Mouse (Mus musculus): ENCODE data around the gene Hist2h2be.
"Not testable (repeated sequence)": the region's sequence is repeated elsewhere in the genome, so short reads cannot be mapped to it uniquely, and the experiment has no call there.

Gene Hist2h2be

GRCm38 (mm10) chr3:96199731-96200130, 21.2 kb upstream of the Hist2h2be start:
- no peak for DNase-seq

GRCm38 (mm10) chr3:96207819-96208218, 13.1 kb upstream of the Hist2h2be start:
- no peak for DNase-seq

- no peak for DNase-seq
Observed at GRCm38 (mm10) chr3:96209242-96209641, 11.7 kb upstream of the Hist2h2be start.

- peak; percentile 36 to 52 for DNase-seq
Observed at GRCm38 (mm10) chr3:96219191-96219641, 1.7 kb upstream of the Hist2h2be start.

DNA sequence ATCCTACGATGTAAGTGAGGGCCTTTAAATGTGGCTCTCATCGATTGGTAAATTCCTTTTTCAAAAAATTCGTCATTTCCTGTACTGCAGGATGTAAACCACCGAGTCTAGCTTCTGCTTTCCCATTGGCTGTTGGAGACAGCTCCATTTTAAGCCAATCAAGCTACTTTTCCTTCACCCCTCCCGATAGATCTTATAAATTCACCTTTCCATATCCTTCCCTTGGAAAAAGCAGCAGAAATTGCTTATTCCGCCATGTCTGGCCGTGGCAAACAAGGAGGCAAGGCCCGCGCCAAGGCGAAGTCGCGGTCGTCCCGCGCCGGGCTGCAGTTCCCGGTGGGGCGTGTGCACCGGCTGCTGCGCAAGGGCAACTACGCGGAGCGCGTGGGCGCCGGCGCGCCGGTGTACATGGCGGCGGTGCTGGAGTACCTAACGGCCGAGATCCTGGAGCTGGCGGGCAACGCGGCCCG, 1.2 kb upstream of the Hist2h2be start, which contains the start of the genes Bola1 and Hist2h2ab:
Bola1 (minus strand) TSS at position 49 of the 470 bp plus-strand sequence.
Hist2h2ab (plus strand) TSS at position 205 of the 470 bp plus-strand sequence.
- peak; percentile 75 to 78 for DNase-seq

DNA sequence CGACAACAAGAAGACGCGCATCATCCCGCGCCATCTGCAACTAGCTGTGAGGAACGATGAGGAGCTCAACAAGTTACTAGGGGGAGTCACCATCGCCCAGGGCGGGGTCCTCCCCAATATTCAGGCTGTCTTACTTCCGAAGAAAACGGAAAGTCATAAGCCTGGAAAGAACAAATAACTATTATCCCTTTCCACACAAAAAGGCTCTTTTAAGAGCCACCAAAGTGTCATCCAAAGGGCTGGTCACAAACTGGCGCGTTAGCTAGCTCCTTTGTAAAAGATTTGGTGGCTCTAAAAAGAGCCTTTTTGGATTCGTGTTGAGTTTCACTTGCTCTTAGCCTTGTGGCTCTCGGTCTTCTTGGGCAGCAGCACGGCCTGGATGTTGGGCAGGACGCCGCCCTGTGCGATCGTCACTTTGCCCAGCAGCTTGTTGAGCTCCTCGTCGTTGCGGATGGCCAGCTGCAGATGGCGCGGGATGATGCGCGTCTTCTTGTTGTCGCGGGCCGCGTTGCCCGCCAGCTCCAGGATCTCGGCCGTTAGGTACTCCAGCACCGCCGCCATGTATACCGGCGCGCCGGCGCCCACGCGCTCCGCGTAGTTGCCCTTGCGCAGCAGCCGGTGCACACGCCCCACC, 671 bp upstream of the Hist2h2be start:
- not testable (repeated sequence) for DNase-seq

DNA sequence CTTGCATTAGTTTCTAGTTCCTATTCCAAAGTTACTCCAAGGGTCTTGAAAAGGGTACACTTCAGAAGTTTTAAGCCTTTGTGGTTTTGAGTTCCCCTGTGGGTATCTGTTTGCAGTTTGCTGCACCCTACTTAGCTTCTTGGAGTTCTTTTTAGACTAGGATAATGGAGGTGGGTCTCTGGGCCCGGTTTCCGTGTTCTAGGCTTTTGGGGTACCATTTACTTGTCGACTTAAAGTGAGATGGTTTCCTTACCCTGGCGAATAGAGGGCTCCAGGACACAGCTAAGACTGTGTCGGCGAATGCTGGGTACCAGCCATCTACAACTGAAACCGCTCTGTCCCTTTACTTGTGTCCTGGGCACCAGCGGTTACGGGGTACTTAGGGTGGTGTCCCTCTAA, 720 bp downstream of the Hist2h2be start:
- DNase-seq: peak in 1 of 2 experiments; percentile 39

- DNase-seq: peak in 1 of 2 experiments; percentile 23
Observed at GRCm38 (mm10) chr3:96222774-96223173, 1.9 kb downstream of the Hist2h2be start.

DNA sequence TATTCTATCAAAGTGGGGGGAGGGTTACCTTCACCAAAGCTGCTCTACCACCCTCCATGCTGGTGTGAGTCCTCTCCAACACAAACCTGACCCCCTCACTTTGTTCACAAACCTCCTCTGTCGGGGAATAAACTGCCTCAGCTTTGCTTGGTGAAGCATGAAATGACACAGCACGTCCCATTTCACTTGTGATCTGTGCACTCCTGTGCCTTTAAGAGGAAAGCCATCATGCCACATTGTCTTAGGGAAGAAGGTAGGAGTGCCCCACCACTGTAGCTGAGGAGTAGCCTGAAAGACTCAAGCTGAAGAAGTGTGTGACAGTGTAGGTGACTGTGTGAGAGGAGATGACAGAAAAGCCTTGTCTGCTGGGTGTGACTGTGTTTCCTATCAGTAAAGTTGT, 4.5 kb downstream of the Hist2h2be start:
- DNase-seq: no peak

DNA sequence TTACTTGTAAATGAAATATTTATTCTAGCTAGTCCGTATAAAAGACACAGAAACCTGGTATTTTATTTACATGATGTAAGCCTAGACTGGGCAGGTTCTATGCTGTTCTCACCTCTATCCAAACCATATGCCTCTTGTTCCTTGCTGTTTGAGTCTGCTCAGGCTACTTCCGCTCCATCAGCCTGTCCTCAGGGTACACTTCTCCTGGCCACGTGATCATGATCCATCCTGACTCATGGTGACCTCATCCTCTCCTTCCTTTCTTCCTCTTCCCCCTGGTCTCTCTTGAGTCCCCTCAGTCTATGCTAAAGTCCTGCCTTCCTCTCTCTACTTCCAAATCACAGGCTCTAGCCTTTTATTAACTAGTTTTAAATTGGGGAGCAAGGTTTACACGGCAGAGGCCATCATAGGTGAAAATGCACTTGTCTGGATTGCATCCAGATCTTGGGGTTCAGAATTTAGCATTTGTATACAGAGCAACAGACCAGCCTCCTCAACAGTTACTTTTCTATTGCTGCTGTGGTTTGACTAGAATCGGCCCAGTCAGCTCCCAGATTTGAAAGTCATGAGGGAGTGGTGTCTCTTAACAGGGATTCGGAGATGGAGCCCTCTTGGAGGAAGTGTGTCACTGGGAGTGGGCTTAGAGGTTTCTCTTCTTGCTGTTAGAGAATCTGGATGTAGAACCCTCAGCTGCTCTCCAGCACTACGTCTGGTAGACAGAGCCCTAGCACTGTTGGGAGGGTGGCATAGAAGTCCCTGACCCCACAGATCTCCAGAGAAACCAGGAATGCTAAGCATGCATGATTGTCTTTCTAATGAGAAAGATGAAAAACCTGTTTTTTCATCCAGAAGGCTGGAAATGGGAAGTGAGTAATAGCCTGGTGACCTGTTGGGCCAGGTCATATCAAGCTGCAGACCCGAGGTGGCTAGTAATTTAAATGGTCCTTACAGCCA, 6.1 kb downstream of the Hist2h2be start:
- DNase-seq: no peak

DNA sequence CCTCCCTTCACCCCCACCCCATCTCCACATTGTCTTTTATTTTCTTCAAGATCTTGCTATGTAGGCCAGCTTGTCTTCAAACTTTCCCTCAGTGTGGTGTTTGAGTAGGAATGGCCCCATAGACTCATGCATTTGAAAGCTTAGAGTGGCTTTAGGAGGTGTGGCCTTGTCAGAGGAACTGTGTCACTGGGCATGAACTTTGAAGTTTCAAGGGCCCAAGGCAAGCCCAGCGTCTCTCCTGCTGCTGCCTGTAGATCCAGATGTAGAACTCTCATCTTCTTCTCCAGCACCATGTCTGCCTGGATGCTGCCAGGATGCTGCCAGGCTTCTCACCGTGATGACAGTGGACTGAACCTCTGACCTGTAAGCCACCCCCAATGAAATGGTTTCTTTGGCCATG, 7.9 kb downstream of the Hist2h2be start:
- DNase-seq: no peak

DNA sequence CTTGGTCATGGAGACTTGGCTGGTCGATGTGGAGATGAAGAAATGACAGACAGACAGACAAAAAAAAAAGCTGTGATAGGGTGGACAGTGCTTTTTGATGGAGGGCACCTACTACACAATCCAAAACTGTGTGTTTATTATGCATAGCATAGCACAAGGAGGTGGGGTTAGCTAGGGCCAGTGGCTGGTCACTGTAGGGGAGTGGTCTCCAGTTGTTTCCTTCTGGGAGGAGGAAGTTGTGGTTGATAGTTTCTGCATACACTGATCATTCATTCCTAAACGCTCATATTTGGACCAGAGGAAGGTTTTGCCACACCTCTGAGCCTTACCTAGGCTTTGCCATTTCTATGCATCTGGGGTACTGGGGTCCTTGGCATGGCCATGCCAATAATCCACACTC, 9.5 kb downstream of the Hist2h2be start:
- DNase-seq: no peak

DNA sequence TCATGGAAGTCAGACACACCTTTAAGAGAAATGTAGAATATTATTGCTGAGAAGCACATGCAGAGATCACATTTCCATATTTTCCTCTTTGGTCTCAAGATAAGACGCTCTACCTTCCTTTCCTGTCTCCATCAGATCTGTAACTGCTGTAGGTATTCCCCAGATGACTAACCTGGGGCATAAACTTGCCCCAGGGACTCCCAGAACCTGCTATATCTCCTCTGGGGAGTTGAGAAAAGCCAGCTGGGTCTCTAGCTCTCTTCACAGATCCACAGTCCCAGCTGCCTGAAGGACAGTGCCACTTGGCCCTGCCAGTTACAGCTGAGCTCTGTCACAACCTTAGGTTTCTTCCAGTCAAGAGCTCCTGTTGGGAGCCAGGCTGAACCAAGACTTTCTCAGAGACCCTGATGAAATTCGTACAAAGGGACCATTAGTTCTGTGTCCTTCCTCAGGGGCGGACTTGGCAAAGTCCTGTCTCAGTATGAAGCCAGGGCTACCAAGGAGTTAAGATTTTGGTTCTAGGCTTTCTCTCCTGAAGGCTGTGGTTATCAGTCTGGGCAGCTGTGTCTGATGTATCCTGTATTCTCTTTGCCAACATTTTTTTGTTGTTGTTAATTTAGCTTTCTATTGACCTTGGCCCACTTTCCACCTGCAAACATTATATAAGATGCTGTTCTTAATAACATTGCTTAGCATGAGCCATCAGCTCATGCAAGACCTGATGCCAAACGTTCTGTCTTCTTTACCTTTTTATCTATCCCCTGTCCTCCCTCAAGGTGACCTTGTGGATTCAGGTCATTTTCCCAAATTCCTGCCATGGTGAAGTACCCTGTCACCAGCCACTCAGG, 10.2 kb downstream of the Hist2h2be start:
- no peak for DNase-seq

DNA sequence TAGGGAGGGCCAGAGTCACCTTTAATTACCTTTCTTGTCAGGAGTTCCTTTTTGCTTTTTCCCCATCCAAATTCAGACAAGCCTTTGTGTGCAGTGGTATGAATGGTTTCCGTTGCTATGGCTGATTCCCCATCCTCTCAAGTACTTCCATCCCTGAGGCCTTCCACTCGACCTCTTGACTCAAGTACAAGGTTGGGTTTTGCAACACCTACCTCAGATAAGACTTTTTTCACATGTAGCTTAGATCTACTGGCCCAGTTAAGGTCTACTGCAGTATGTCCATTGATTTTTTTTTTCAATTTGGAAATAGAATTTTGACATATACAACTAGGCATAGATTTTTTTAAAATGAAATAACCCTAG, 10.8 kb downstream of the Hist2h2be start:
- DNase-seq: no peak

DNA sequence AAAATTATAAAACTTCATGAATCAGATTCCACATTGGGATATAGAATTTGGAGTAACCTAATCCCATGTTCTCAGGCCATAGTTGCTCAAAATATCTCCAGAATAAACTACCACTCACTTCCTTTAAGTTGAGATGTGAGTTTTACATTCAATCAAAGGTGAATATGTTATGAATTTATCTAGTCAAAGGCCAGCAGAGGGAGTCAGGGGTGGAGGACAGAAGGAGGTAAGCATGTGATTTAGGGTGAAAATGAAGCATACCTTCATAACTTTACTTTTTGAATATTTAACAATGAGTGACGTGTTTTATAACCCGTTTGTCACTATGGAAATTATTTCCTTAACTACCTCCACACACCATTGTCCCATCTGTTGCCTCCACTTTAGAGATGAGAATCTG, 14.0 kb downstream of the Hist2h2be start:
- no peak for DNase-seq

DNA sequence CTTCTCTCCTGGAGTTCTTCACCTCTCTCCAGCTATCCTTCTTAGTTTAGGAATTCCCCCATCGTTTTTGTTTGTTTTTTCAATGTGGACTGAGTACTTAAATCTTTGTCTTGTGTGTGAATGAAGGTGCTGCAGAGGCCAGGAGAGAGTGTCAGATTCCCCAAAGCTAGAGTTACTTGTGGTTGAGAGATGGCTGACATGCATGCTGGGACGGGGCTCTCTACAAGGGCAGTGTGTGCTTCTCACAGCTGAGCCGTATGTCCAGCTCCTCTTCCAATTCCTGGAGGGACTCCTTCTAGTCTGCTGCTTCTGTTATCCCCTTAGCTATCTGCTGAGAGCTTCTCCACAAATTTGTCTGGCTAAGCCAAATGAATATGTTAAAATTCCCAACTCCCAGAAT, 14.9 kb downstream of the Hist2h2be start:
- DNase-seq: no peak

DNA sequence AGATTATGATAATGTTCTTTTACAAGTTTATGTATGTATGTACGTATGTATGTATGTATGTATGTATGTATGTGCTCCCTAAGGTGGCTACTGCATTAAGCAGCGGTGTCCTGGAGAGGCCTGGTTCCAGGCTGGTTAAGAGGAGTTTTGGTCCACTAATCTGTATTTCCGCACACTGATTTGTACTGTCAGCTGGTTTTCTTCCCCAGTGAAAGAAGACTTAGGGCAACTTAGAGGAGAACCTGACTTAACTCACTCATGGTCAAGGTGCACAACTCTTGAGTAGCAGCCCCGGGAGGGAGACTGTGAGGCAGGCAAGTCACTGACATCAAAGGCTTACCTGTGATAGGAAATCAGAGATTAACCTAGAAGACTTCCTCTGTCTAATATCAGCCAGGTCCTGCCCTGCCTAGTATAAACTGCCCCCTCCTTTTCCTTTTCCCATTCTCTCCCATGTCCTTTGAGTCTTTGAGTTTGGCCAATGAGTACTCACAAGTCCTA, 16.0 kb downstream of the Hist2h2be start:
- DNase-seq: no peak

DNA sequence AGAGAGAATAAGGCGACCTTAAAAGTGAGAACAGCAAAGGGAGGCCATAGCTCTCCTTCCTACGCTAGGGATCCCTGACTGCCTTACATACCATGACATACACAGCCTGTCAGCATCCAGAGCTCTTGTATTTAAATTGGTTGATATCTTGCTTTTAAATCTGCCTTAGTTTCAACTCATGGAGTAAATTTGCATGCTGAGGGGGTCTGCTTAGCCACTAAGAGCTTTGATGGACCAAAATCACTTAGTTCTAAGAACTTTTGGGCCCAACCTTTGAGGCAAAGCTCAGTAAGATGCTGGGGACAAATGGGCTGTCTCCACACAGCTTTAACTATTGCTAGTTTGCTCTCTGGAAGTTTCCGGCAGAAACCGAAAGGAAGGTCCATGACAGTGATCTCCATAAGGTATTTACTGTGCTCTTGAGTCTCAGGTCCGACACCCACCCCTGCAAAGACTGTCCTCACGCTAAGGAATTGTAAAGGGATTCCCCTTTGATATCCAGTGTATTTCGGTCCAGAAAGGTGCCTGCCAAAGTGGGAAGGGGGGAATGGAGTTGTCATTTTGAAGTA, 16.5 kb downstream of the Hist2h2be start:
- no peak for DNase-seq

GRCm38 (mm10) chr3:96237904-96238511, 17.1 kb downstream of the Hist2h2be start:
- no peak for DNase-seq

- peak in 1 of 2 experiments; percentile 41 for DNase-seq
Observed at GRCm38 (mm10) chr3:96238954-96239793, 18.3 kb downstream of the Hist2h2be start, which contains the start of gene Hist2h3c2. Gene Hist2h3c2 (minus strand): TSS chr3:96239127.

Data from cerebellum, adult 18-20 months (tissue).